Mouse (Mus musculus): ENCODE measurements at regions not wholly inside any gene's neighbourhood (a gene's known extent, or its start where the extent isn't known, plus 50 kb on each side); places are given as distances from the start of the nearest gene placed in this dataset.
A peak's percentile ranks its signal among the peaks of the same experiment; 100 is the strongest.

DNA sequence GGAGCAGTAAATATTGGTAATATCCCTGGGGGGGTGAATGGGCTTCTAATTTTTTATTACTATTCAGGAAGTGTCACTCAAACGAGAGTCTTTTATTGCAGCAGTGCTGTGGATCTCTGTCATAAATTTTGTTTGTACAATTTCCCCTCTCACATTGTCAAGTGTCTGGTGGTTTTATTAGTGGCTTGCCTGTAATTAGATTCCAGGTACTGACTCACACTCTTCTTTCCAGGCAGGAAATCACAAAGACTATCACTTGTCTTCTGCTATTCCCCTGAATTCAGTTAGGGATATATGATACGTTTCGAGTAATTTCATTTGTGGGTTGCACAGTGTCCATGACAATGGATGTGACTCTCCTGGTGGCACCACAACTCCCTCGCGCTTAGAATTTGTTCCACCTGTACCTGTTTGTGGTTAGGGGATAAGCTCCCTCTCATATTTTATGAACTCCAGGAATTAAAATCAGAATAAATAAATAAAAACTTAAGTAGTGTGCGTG is 517.4 kb downstream of the Adgrl2 start:
- H3K9me3 ChIP-seq (replicated peaks): no peaks in the 10 kb centered on the region
- no peak overlapping the region for H3K9ac ChIP-seq
- WGBS (ENCODE audit: insufficient replicate concordance): 78% methylated on average over 6 of the region's 6 CpGs
- no peaks in the 10 kb centered on the region for H3K36me3 ChIP-seq
- no peak overlapping the region for H3K4me3 ChIP-seq
- no peak overlapping the region for H3K27ac ChIP-seq
- no peaks in the 10 kb centered on the region for H3K4me1 ChIP-seq
- no peak for ATAC-seq
- H3K4me2 ChIP-seq: no peak overlapping the region
- no peaks in the 10 kb centered on the region for H3K27me3 ChIP-seq (replicated peaks)

- Histone ChIP-seq H3K36me3 (no peaks in the 10 kb centered on the region), H3K27ac (no peak overlapping the region), H3K4me3 (no peak overlapping the region), H3K9ac (no peak overlapping the region), H3K4me2 (no peak overlapping the region), H3K4me1 (no peaks in the 10 kb centered on the region), H3K9me3 (replicated peaks) (no peaks in the 10 kb centered on the region), H3K27me3 (replicated peaks) (no peaks in the 10 kb centered on the region)
- 53% methylated on average over 3 of the region's 3 CpGs for whole genome bisulfite sequencing (ENCODE audit: insufficient replicate concordance)
- no peak for ATAC-seq
Measured at GRCm38 (mm10) chr3:148465456-148465855, 524.9 kb downstream of the Adgrl2 start.

DNA sequence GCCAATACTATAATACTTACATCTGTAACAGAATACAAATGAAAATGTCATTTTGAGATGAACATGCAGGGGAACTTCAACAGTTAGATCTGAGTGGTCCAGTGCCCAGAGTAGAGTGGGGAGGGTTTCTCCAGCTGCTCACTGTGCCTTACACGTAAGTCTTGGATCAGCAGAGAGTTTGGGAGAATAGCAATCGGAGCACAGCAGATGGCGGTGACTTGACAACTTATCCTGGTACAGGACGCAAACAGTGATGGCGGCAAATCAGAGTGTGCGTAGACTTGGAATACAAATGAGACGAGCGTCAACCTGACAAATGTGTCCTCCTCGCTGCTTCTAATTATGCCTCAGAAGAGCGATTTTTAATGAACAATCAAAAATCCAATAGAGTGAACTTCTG is 527.6 kb downstream of the Adgrl2 start:
- Histone ChIP-seq H3K27ac (no peak overlapping the region), H3K9ac (no peak overlapping the region), H3K36me3 (no peaks in the 10 kb centered on the region), H3K4me2 (no peak overlapping the region), H3K4me3 (no peak overlapping the region), H3K27me3 (replicated peaks) (no peaks in the 10 kb centered on the region), H3K4me1 (no peaks in the 10 kb centered on the region), H3K9me3 (replicated peaks) (no peaks in the 10 kb centered on the region)
- ATAC-seq: no peak
- WGBS (ENCODE audit: insufficient replicate concordance): 77% methylated on average over 10 of the region's 10 CpGs

- H3K4me2 ChIP-seq: no peak overlapping the region
- H3K27ac ChIP-seq: no peak overlapping the region
- no peak overlapping the region for H3K4me3 ChIP-seq
- 58% methylated on average over 3 of the region's 3 CpGs for WGBS (ENCODE audit: insufficient replicate concordance)
- H3K9ac ChIP-seq: no peak overlapping the region
- no peaks in the 10 kb centered on the region for H3K9me3 ChIP-seq (replicated peaks)
- H3K4me1 ChIP-seq: no peaks in the 10 kb centered on the region
- H3K27me3 ChIP-seq (replicated peaks): no peaks in the 10 kb centered on the region
- no peaks in the 10 kb centered on the region for H3K36me3 ChIP-seq
- ATAC-seq: no peak
Measured at GRCm38 (mm10) chr3:148448888-148449287, 541.5 kb downstream of the Adgrl2 start.

GRCm38 (mm10) chr3:148448465-148448864 is 541.9 kb downstream of the Adgrl2 start:
- Histone ChIP-seq H3K27me3 (replicated peaks) (no peaks in the 10 kb centered on the region), H3K4me1 (no peaks in the 10 kb centered on the region), H3K4me3 (no peak overlapping the region), H3K27ac (no peak overlapping the region), H3K9ac (no peak overlapping the region), H3K36me3 (no peaks in the 10 kb centered on the region), H3K9me3 (replicated peaks) (no peaks in the 10 kb centered on the region), H3K4me2 (no peak overlapping the region)
- no peak for ATAC-seq
- 67% methylated on average over 1 of the region's 1 CpGs for WGBS (ENCODE audit: insufficient replicate concordance)

DNA sequence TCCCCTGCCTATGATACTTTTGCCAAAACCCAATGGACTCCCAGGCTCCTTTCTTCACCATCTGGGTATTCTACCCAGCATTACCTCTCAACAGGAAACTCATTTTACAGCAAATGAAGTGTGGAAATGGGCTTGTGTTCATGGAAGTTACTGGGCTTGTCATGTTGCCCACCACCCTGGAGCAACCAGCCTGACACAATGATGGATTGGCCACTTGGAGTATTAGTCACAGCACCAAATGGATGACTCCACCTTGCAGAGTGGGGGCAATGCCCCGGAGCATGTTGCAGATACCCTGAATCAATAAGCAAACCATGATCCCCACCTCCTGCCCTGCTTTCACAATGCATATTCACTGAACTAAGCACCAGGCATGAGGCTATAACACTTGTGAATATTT is 543.5 kb downstream of the Adgrl2 start:
- H3K9me3 ChIP-seq (replicated peaks): no peaks in the 10 kb centered on the region
- whole genome bisulfite sequencing (ENCODE audit: insufficient replicate concordance): 64% methylated on average over 1 of the region's 1 CpGs
- no peaks in the 10 kb centered on the region for H3K36me3 ChIP-seq
- H3K9ac ChIP-seq: no peak overlapping the region
- no peak for ATAC-seq
- H3K27me3 ChIP-seq (replicated peaks): no peaks in the 10 kb centered on the region
- no peak overlapping the region for H3K4me2 ChIP-seq
- H3K4me1 ChIP-seq: no peaks in the 10 kb centered on the region
- H3K4me3 ChIP-seq: no peak overlapping the region
- no peak overlapping the region for H3K27ac ChIP-seq

DNA sequence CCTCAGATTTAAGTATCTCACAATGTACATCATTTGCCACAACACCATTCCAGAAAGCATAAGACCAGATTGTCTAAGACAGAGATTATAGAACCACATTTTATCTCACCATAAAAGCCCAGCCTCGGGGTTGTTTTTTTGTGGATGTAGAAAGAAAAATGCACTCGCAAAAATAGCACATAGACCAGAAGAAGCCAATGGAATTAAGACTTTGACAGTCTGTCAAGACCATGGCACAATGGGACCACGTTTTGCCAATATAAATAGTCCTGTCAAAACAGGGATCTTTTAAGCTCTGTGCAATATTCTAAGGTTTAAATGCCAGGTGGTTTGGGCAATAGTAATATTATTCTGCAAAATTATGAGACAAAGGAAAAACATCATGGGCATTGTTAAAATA is 547.3 kb downstream of the Adgrl2 start:
- H3K9ac ChIP-seq: no peak overlapping the region
- no peaks in the 10 kb centered on the region for H3K4me1 ChIP-seq
- H3K4me2 ChIP-seq: no peak overlapping the region
- no peak overlapping the region for H3K27ac ChIP-seq
- ATAC-seq: no peak
- no peaks in the 10 kb centered on the region for H3K27me3 ChIP-seq (replicated peaks)
- H3K36me3 ChIP-seq: no peaks in the 10 kb centered on the region
- no peak overlapping the region for H3K4me3 ChIP-seq
- 44% methylated on average over 3 of the region's 3 CpGs for WGBS (ENCODE audit: insufficient replicate concordance)
- H3K9me3 ChIP-seq (replicated peaks): no peaks in the 10 kb centered on the region

- no peaks in the 10 kb centered on the region for H3K27me3 ChIP-seq (replicated peaks)
Measured at GRCm38 (mm10) chr3:148434033-148434432, 556.3 kb downstream of the Adgrl2 start.

DNA sequence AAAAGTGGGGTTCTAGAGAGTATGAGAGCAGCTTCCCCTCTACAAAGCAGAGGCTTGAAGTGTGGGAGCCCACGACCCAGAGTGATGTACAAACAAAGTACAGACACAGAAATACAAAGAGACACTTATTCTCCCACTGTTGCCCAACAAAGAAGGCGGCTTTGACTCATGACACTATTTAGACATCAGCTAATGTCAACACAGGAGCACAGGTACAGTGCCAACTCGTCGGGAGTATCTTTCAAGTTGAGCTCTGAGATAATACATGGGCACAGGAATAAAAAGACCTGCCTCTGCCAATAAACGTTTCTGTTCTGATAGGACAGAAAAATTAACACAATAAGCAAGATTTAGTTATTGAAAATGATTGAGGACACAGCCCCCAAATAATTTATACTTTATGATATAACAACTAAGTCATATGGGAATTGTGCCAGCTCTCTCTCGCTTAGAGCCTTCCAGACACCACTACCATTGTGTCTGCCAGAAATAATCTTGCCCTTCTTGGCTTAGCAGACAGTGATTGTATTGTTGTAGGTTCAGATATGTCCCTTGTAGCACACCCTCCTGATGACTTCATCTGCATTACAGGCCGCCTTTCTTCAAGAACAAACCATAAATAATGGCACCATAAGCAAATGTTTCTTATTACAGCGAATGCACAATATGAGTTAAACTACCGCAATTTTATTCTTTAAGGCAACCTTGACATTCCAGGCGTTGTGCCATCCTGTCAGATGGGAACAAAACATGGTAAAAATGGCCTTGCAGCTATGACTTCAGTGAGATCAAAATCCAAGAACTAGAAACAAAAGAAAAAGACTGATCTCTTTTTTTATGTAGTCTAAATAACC is 561.1 kb downstream of the Adgrl2 start:
- Histone ChIP-seq H3K9me3 (replicated peaks) (no peaks in the 10 kb centered on the region), H3K27me3 (replicated peaks) (no peaks in the 10 kb centered on the region; the same call in 1 of the 2 replicates), H3K9ac (no peak overlapping the region), H3K4me3 (no peak overlapping the region), H3K4me1 (no peaks in the 10 kb centered on the region), H3K4me2 (no peak overlapping the region), H3K36me3 (no peaks in the 10 kb centered on the region), H3K27ac (no peak overlapping the region)
- ATAC-seq: no peak
- WGBS (ENCODE audit: insufficient replicate concordance): 63% methylated on average over 10 of the region's 10 CpGs

More at GRCm38 (mm10) chr3:148434033-148434432, 556.3 kb downstream of the Adgrl2 start:
- Histone ChIP-seq H3K4me1 (no peaks in the 10 kb centered on the region), H3K36me3 (no peaks in the 10 kb centered on the region), H3K9me3 (replicated peaks) (no peaks in the 10 kb centered on the region), H3K27ac (no peak overlapping the region), H3K4me2 (no peak overlapping the region), H3K4me3 (no peak overlapping the region), H3K9ac (no peak overlapping the region)
- 52% methylated on average over 4 of the region's 4 CpGs for WGBS (ENCODE audit: insufficient replicate concordance)
- no peak for ATAC-seq

- Histone ChIP-seq H3K36me3 (no peaks in the 10 kb centered on the region), H3K9me3 (replicated peaks) (no peaks in the 10 kb centered on the region), H3K27me3 (replicated peaks) (no peaks in the 10 kb centered on the region; the same call in 1 of the 2 replicates), H3K4me3 (no peak overlapping the region), H3K27ac (no peak overlapping the region), H3K9ac (no peak overlapping the region), H3K4me2 (no peak overlapping the region), H3K4me1 (peaks cover 19% of the 10 kb centered on the region; the same call in 1 of the 2 replicates)
- 78% methylated on average over 4 of the region's 4 CpGs for WGBS (ENCODE audit: insufficient replicate concordance)
- ATAC-seq: no peak
Measured at GRCm38 (mm10) chr3:148424089-148424488, 566.3 kb downstream of the Adgrl2 start.

DNA sequence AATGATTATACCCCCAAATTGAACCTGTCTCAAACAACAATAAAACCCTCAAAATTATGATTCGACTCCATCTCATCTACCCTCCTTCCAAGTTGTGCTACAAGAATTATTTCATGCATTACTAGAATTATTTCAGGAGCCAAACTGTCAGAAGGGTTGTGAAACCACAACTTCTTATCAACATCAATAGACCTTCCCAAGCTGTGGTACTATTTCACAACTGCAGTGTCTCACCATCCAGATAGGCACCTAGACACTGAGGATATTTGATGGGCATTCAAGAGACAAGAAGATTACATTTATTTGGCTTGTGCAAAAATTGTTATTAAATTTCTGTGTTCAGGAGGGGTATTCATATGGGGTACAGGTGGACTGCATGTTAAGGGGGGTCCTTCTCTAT is 567.0 kb downstream of the Adgrl2 start:
- Histone ChIP-seq H3K4me1 (peaks cover 22% of the 10 kb centered on the region), H3K9ac (no peak overlapping the region), H3K36me3 (no peaks in the 10 kb centered on the region), H3K4me3 (no peak overlapping the region), H3K4me2 (no peak overlapping the region), H3K27me3 (replicated peaks) (no peaks in the 10 kb centered on the region; the same call in 1 of the 2 replicates), H3K9me3 (replicated peaks) (no peaks in the 10 kb centered on the region), H3K27ac (no peak overlapping the region)
- WGBS (ENCODE audit: insufficient replicate concordance): 61% methylated on average over 1 of the region's 1 CpGs
- peak; percentile 70 for ATAC-seq

DNA sequence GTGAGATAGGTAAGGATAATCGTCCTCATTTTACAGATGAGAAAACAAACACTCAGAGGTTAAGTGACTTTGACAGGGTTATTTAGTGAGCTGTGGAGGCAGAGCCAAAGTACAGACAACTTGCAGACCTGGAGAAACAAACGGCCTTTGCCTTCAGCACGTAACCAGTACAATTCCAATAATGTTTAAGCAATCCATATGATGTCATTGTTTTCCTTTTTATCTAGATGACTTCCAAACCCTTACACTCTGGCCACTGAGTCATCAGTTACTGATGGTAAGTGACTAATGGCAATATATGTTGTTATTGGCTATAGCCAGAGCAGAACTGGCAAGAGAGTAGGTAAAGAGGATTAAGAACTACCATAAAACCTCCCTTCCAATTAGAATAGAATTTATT is 567.6 kb downstream of the Adgrl2 start:
- Histone ChIP-seq H3K27me3 (replicated peaks) (no peaks in the 10 kb centered on the region; the same call in 1 of the 2 replicates), H3K9ac (no peak overlapping the region), H3K36me3 (no peaks in the 10 kb centered on the region), H3K4me3 (no peak overlapping the region), H3K9me3 (replicated peaks) (no peaks in the 10 kb centered on the region), H3K4me2 (no peak overlapping the region), H3K4me1 (peaks cover 28% of the 10 kb centered on the region), H3K27ac (no peak overlapping the region)
- no peak for ATAC-seq
- 57% methylated on average over 3 of the region's 3 CpGs for WGBS (ENCODE audit: insufficient replicate concordance)
